ENCODE assay signal across 14 mouse cellular contexts in the genomic region with DNA sequence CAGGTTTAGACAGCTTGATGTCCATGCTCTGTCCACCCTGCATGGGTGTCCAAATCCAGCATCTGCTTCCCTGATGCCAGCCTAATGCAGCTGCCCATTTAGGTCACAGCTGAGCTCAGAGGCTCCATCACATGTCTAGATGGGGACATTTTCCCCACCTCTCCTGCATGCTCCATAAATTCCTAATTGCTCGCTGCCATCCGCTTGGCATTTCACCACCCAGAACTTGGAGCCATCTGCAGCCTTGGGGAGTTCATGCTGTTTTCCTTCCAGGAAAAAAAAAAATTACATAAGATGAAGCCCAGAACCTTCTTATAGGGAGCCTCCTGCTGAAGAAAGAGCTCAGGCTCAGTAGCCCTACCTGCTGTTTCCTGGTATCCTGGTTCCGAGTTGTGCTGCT. TPM values are rescaled to one million over a fixed set of nuclear protein-coding genes. Genes with fewer than 3 reads are reported as not detected.
DNase-seq lines count a peak whose midpoint lies in the region; ATAC-seq and TF ChIP-seq lines count a peak whose summit lies in the region.
"Had no signal": no experiment of that assay in that cellular context is flagged by ENCODE, and none has a peak within 500 bp of the region (broad histone marks: within the 10 kb centered on the region; RNA-seq: fewer than 3 reads in every experiment).

No protein-coding gene starts in this region.

- peaks cover 48% of the 10 kb centered on the region for H3K4me1 ChIP-seq in brown adipose tissue, adult 24 weeks (ENCODE audit: control insufficient read depth, insufficient read depth, insufficient read length, low read length)
- peaks cover 49% of the 10 kb centered on the region for H3K4me1 ChIP-seq in kidney, embryonic 16.5 days (ENCODE audit: insufficient read depth, low read length)
- no peaks in the 10 kb centered on the region for H3K4me1 ChIP-seq in heart, embryonic 11.5 days (ENCODE audit: control insufficient read depth, insufficient read depth, low read length)
- H3K4me1 ChIP-seq: megakaryocyte, embryonic 14.5 days had no signal

- no peak overlapping the region for H3K9ac ChIP-seq in kidney, embryonic 16.5 days (replicated peaks; ENCODE audit: low read length)
- H3K9ac ChIP-seq in heart, embryonic 11.5 days (ENCODE audit: low read depth, low read length), result no peak overlapping the region
- H3K9ac ChIP-seq: limb, embryonic 13.5 days had no signal

- H3K27ac ChIP-seq in layer of hippocampus, adult 2 months, result peak overlapping the region; percentile 80
- H3K27ac ChIP-seq in brown adipose tissue, adult 24 weeks (replicated peaks; ENCODE audit: low read depth, low read length), result 0 out of 2 replicates have a peak overlapping the region, but pooled peaks have one; percentile 13
- H3K27ac ChIP-seq in kidney, embryonic 16.5 days (ENCODE audit: low read length), result peak overlapping the region; percentile 69
- H3K27ac ChIP-seq in heart, embryonic 11.5 days (ENCODE audit: low read depth, low read length), result no peak overlapping the region
- H3K27ac ChIP-seq: limb, embryonic 13.5 days had no signal

- ATAC-seq in cerebellum, adult (ENCODE audit: insufficient number of reproducible peaks, low FRiP score, low TSS enrichment), result peak; percentile 57; the same call in 1 of the 2 replicates
- peak; percentile 27; the same call in 1 of the 2 replicates for ATAC-seq in kidney, embryonic 16.5 days (ENCODE audit: low FRiP score, low TSS enrichment)
- ATAC-seq in heart, embryonic 11.5 days (replicated peaks; ENCODE audit: insufficient number of reproducible peaks, low FRiP score, low TSS enrichment), result no peak
- ATAC-seq: inflammation-experienced regulatory T-cells, adult 6 months had no signal

- H3K4me3 ChIP-seq in layer of hippocampus, adult 2 months, result peak overlapping the region; percentile 12; the same call in 1 of the 2 replicates
- no peak overlapping the region for H3K4me3 ChIP-seq in brown adipose tissue, adult 24 weeks (ENCODE audit: insufficient read depth, low read depth, low read length)
- no peak overlapping the region for H3K4me3 ChIP-seq in kidney, embryonic 16.5 days (ENCODE audit: low read length)
- no peak overlapping the region for H3K4me3 ChIP-seq in heart, embryonic 11.5 days (ENCODE audit: low read depth, low read length)
- H3K4me3 ChIP-seq: limb, embryonic 13.5 days; megakaryocyte, embryonic 14.5 days had no signal

- intact Hi-C loops in heart, postnatal 14 days (cut with DNase I), result no loop called here

- H3K27me3 ChIP-seq in kidney, embryonic 16.5 days (ENCODE audit: insufficient read depth, low read length), result no peaks in the 10 kb centered on the region
- 0 out of 2 replicates have a peak, but pooled peaks cover 2% of the 10 kb centered on the region for H3K27me3 ChIP-seq in heart, embryonic 11.5 days (ENCODE audit: control insufficient read depth, insufficient read depth, low read length)
- H3K27me3 ChIP-seq: limb, embryonic 13.5 days had no signal

- no peak for TF ChIP-seq CTCF in layer of hippocampus, adult 2 months (conservative IDR thresholded peaks at IDR 0.05)

- H3K36me3 ChIP-seq in kidney, embryonic 16.5 days (ENCODE audit: insufficient read depth, low read length), result 0 out of 2 replicates have a peak, but pooled peaks cover 2% of the 10 kb centered on the region
- H3K36me3 ChIP-seq in heart, embryonic 11.5 days (ENCODE audit: control insufficient read depth, insufficient read depth, low read length), result no peaks in the 10 kb centered on the region
- H3K36me3 ChIP-seq: G1E; limb, embryonic 13.5 days had no signal

- peaks cover 3% of the 10 kb centered on the region; the same call in 1 of the 2 replicates for H3K9me3 ChIP-seq in kidney, embryonic 16.5 days (ENCODE audit: low read length)
- no peaks in the 10 kb centered on the region for H3K9me3 ChIP-seq in heart, embryonic 11.5 days (replicated peaks; ENCODE audit: control insufficient read depth, low read length)
- H3K9me3 ChIP-seq: G1E; limb, embryonic 13.5 days had no signal

- no peak for DNase-seq in cerebellum, adult 11 months
- DNase-seq in layer of hippocampus, adult 2 months (ENCODE audit: low spot score in 2 of 2), result peak; percentile 55 to 60
- no peak for DNase-seq in layer of hippocampus, postnatal 14 days (ENCODE audit: low spot score in 2 of 2)
- DNase-seq in heart, postnatal 14 days, result no peak
- DNase-seq: adrenal gland, adult 8-10 months; heart, adult 18-20 months had no signal

- H3K4me2 ChIP-seq in kidney, embryonic 16.5 days (replicated peaks; ENCODE audit: low read depth, low read length), result no peak overlapping the region
- no peak overlapping the region for H3K4me2 ChIP-seq in heart, embryonic 11.5 days
- H3K4me2 ChIP-seq: limb, embryonic 13.5 days had no signal

- 43% methylated on average over 3 of the region's 3 CpGs for WGBS in kidney, embryonic 16.5 days
- 80% methylated on average over 3 of the region's 3 CpGs for WGBS in heart, embryonic 11.5 days (ENCODE audit: insufficient replicate concordance)

RNA-seq across cellular contexts. Expression of a gene that starts 17.6 kb away (rescaled TPM):
- 100 to 1,000 TPM; 178 to 182 TPM for total RNA-seq in layer of hippocampus, adult 2 months (2021)
- 100 to 1,000 TPM; 174 to 186 TPM for total RNA-seq in layer of hippocampus, postnatal 14 days (2021)
- polyA plus RNA-seq in brown adipose tissue, adult 24 weeks (2012; ENCODE audit: insufficient read depth, insufficient read length, missing spikeins), result 257 and 493 TPM in 2 replicates
- polyA plus RNA-seq in kidney, embryonic 16.5 days (2015; fragmentation: Nextera tagmentation; extraction: Ambion mirVana), result 40.2 and 48.0 TPM in 2 replicates
- 100 to 1,000 TPM; 173 to 177 TPM for total RNA-seq in heart, postnatal 14 days (2021)
- 7.3 and 8.6 TPM in 2 replicates for polyA plus RNA-seq in heart, embryonic 11.5 days (2014; fragmentation: Nextera tagmentation; extraction: Ambion mirVana)

Comparison
In these comparisons a context has a peak if more than half of its experiments do, and no peak if none do; other contexts are left out.
1. DNase-seq: peak in layer of hippocampus, adult 2 months (2 of 2); none in cerebellum, adult 11 months (single experiment), layer of hippocampus, postnatal 14 days (0 of 2) and heart, postnatal 14 days (0 of 2).